Mouse (Mus musculus) adrenal gland, postnatal 25 days (tissue): ENCODE results near the gene Mpo. TPM values are rescaled to one million over a fixed set of nuclear protein-coding genes. Genes with fewer than 3 reads are reported as not detected.

Experiments used
- DNase-seq: peaks from one replicate; pipeline ENCODE4 v3.0.0; 2021; ENCODE audit warnings: mixed read lengths
- total RNA-seq: library from RNA; stranded (reverse); gene quantifications from 2 replicates; pipeline ENCODE4 v1.2.3, GENCODE M21; 2021

Gene Mpo
- total RNA-seq, 1 experiment from 2014 or later: not detected

GRCm38 (mm10) chr11:87758161-87758911 lies 35.0 kb upstream of the Mpo start:
- DNase-seq: no peak

GRCm38 (mm10) chr11:87758957-87759608 lies 34.3 kb upstream of the Mpo start:
- no peak for DNase-seq

- DNase-seq: no peak
Measured at GRCm38 (mm10) chr11:87759609-87760005, 33.8 kb upstream of the Mpo start.

- no peak for DNase-seq
Measured at GRCm38 (mm10) chr11:87760301-87761081, 32.9 kb upstream of the Mpo start, which contains the start of gene Tspoap1. TSS of gene Tspoap1 (plus strand) at chr11:87760541.

GRCm38 (mm10) chr11:87761181-87761721 lies 32.1 kb upstream of the Mpo start:
- no peak for DNase-seq

- DNase-seq: no peak
Measured at GRCm38 (mm10) chr11:87761806-87762701, 31.3 kb upstream of the Mpo start.

GRCm38 (mm10) chr11:87762702-87763385 lies 30.5 kb upstream of the Mpo start:
- DNase-seq: no peak

- DNase-seq: peak; percentile 44
Measured at GRCm38 (mm10) chr11:87763511-87763987, 29.8 kb upstream of the Mpo start.

GRCm38 (mm10) chr11:87763988-87764876 lies 29.1 kb upstream of the Mpo start:
- DNase-seq: peak; percentile 49

GRCm38 (mm10) chr11:87768745-87769144 lies 24.6 kb upstream of the Mpo start:
- DNase-seq: no peak

- DNase-seq: peak; percentile 80
Measured at GRCm38 (mm10) chr11:87770989-87771388, 22.4 kb upstream of the Mpo start.

- no peak for DNase-seq
Measured at GRCm38 (mm10) chr11:87772354-87772753, 21.0 kb upstream of the Mpo start.

GRCm38 (mm10) chr11:87778100-87778765 lies 15.1 kb upstream of the Mpo start:
- DNase-seq: peak; percentile 60

- no peak for DNase-seq
Measured at GRCm38 (mm10) chr11:87778915-87779314, 14.5 kb upstream of the Mpo start.

GRCm38 (mm10) chr11:87779392-87779791 lies 14.0 kb upstream of the Mpo start:
- no peak for DNase-seq

- DNase-seq: no peak
Measured at GRCm38 (mm10) chr11:87780130-87780529, 13.3 kb upstream of the Mpo start.

- DNase-seq: no peak
Measured at GRCm38 (mm10) chr11:87790088-87790487, 3.3 kb upstream of the Mpo start.

GRCm38 (mm10) chr11:87801711-87802275 lies 8.4 kb downstream of the Mpo start:
- no peak for DNase-seq

- DNase-seq: peak; percentile 46
Measured at GRCm38 (mm10) chr11:87802621-87803020, 9.2 kb downstream of the Mpo start.
